Mouse (Mus musculus) MEL (cell line): ENCODE data around the gene Fgf12. TPM values are rescaled to one million over a fixed set of nuclear protein-coding genes. Genes with fewer than 3 reads are reported as not detected.
A peak's percentile ranks its signal among the peaks of the same experiment; 100 is the strongest.

Experiments
- DNase-seq: peaks from one replicate; pipeline ENCODE4 v3.0.0; 2011; ENCODE audit warnings: low read depth, low spot score
- H3K27ac ChIP-seq: 2 replicates; pipeline ENCODE4 v1.5.1; 2012; ENCODE audit warnings: low read depth, mild to moderate bottlenecking, control low read depth, low read length, moderate library complexity; ENCODE audit not compliant: control insufficient read depth
- H3K27me3 ChIP-seq, 2 experiments: fragments of 150-350 bp in 1 of 2; sonication (generic) in 1 of 2; 2 replicates each; pipeline ENCODE4 v1.6.1; 2012; ENCODE audit warnings: low read length in 2 of 2, mild to moderate bottlenecking in 2 of 2, improper control_type of control experiment in 1 of 2, moderate library complexity in 1 of 2; ENCODE audit not compliant: insufficient read depth in 2 of 2, control insufficient read depth in 1 of 2
- H3K36me3 ChIP-seq, 2 experiments: 2 replicates each; pipeline ENCODE4 v1.6.1; 2012 to 2014; ENCODE audit warnings: low read length in 2 of 2, improper control_type of control experiment in 1 of 2, inconsistent platforms in 1 of 2, mild to moderate bottlenecking in 1 of 2; ENCODE audit not compliant: insufficient read depth in 2 of 2, control insufficient read depth in 1 of 2
- H3K4me1 ChIP-seq, 2 experiments: fragments of 150-350 bp in 1 of 2; sonication (generic) in 1 of 2; 2 replicates each; pipeline ENCODE4 v1.6.1; 2012; ENCODE audit warnings: low read length in 2 of 2, improper control_type of control experiment in 1 of 2, mild to moderate bottlenecking in 1 of 2; ENCODE audit not compliant: insufficient read depth in 2 of 2, control insufficient read depth in 1 of 2
- H3K4me3 ChIP-seq, 2 experiments: fragments of 150-350 bp in 1 of 2; sonication (generic) in 1 of 2; 2 replicates each; pipeline ENCODE4 v1.5.1; 2012; ENCODE audit warnings: low read depth in 2 of 2, low read length in 2 of 2, mild to moderate bottlenecking in 2 of 2, moderate library complexity in 2 of 2, control low read depth in 1 of 2, improper control_type of control experiment in 1 of 2; ENCODE audit not compliant: control insufficient read depth in 1 of 2, insufficient read depth in 1 of 2
- H3K79me2 ChIP-seq: 2 replicates; pipeline ENCODE4 v1.6.1; 2012; ENCODE audit warnings: mild to moderate bottlenecking, low read length, moderate library complexity; ENCODE audit not compliant: control insufficient read depth, poor library complexity, insufficient read depth
- H3K9ac ChIP-seq: 2 replicates; pipeline ENCODE4 v1.6.1; 2012; ENCODE audit warnings: low read depth, mild to moderate bottlenecking, control low read depth, low read length, moderate library complexity; ENCODE audit not compliant: control insufficient read depth, poor library complexity, severe bottlenecking
- H3K9me3 ChIP-seq: fragments of 150-350 bp; sonication (generic); replicated peaks from 2 replicates; pipeline ENCODE4 v1.6.1; 2012; ENCODE audit warnings: mild to moderate bottlenecking, low read length, improper control_type of control experiment, moderate library complexity; ENCODE audit not compliant: insufficient read depth
- BHLHE40 ChIP-seq: IDR thresholded peaks from 2 replicates; pipeline ENCODE4 v1.6.1; 2012; ENCODE audit warnings: low read depth, mild to moderate bottlenecking, inconsistent platforms, low read length, improper control_type of control experiment, borderline replicate concordance
- CTCF ChIP-seq, 3 experiments: IDR thresholded peaks in 2 of 3; conservative IDR thresholded peaks in 1 of 3; 2 replicates each; pipeline ENCODE4 v1.5.1; 2011 to 2012; ENCODE audit warnings: low read length in 3 of 3, low read depth in 2 of 3, mild to moderate bottlenecking in 2 of 3, improper control_type of control experiment in 1 of 3, inconsistent platforms in 1 of 3, mixed read lengths in 1 of 3, moderate library complexity in 1 of 3; ENCODE audit not compliant: control insufficient read depth in 1 of 3, insufficient read depth in 1 of 3, poor library complexity in 1 of 3, severe bottlenecking in 1 of 3
- E2F4 ChIP-seq: IDR thresholded peaks from 2 replicates; pipeline ENCODE4 v1.6.1; 2011; ENCODE audit warnings: low read depth, low read length, improper control_type of control experiment, borderline replicate concordance
- GABPA ChIP-seq: IDR thresholded peaks from 2 replicates; pipeline ENCODE4 v1.6.1; 2012; ENCODE audit warnings: low read depth, mild to moderate bottlenecking, inconsistent platforms, low read length, improper control_type of control experiment, moderate library complexity
- JUND ChIP-seq: IDR thresholded peaks from 2 replicates; pipeline ENCODE4 v1.6.1; 2011; ENCODE audit warnings: low read depth, mild to moderate bottlenecking, improper control_type of control experiment, low read length
- KAT2A ChIP-seq: conservative IDR thresholded peaks from 2 replicates; pipeline ENCODE4 v1.6.1; 2012; ENCODE audit warnings: low read depth, low read length, improper control_type of control experiment, inconsistent platforms
- MAFK ChIP-seq: IDR thresholded peaks from 2 replicates; pipeline ENCODE4 v1.6.1; 2011; ENCODE audit warnings: low read depth, mild to moderate bottlenecking, low read length, improper control_type of control experiment, borderline replicate concordance
- MYC ChIP-seq: IDR thresholded peaks from 2 replicates; pipeline ENCODE4 v1.6.1; 2011; ENCODE audit warnings: low read depth, mild to moderate bottlenecking, low read length, improper control_type of control experiment, moderate library complexity
- NELFE ChIP-seq: IDR thresholded peaks from 2 replicates; pipeline ENCODE4 v1.6.1; 2011; ENCODE audit warnings: low read depth, low read length, improper control_type of control experiment
- POLR2AphosphoS5 ChIP-seq: IDR thresholded peaks from 2 replicates; pipeline ENCODE4 v1.6.1; 2012; ENCODE audit warnings: low read depth, borderline replicate concordance, mild to moderate bottlenecking, inconsistent platforms, low read length, moderate library complexity, mixed read lengths
- RAD21 ChIP-seq: IDR thresholded peaks from 2 replicates; pipeline ENCODE4 v1.6.1; 2011; ENCODE audit warnings: mild to moderate bottlenecking, low read depth, low read length, improper control_type of control experiment
- TAL1 ChIP-seq: IDR thresholded peaks from 2 replicates; pipeline ENCODE4 v1.6.1; 2012; ENCODE audit warnings: mild to moderate bottlenecking, inconsistent platforms, low read length, moderate library complexity, mixed read lengths
- TBP ChIP-seq: IDR thresholded peaks from 2 replicates; pipeline ENCODE4 v1.8.0; 2011; ENCODE audit warnings: low read depth, low read length, improper control_type of control experiment
- UBTF ChIP-seq: IDR thresholded peaks from 2 replicates; pipeline ENCODE4 v1.6.1; 2012; ENCODE audit warnings: low read depth, mild to moderate bottlenecking, inconsistent platforms, low read length, improper control_type of control experiment, moderate library complexity, borderline replicate concordance; ENCODE audit not compliant: insufficient read depth
- ZC3H11A ChIP-seq: IDR thresholded peaks from 2 replicates; pipeline ENCODE4 v1.6.1; 2012; ENCODE audit warnings: low read depth, mild to moderate bottlenecking, inconsistent platforms, low read length, improper control_type of control experiment
- ZMIZ1 ChIP-seq: IDR thresholded peaks from 2 replicates; pipeline ENCODE4 v1.6.1; 2012; ENCODE audit warnings: low read depth, mild to moderate bottlenecking, inconsistent platforms, low read length, improper control_type of control experiment, moderate library complexity
- polyA plus RNA-seq, 2 experiments: library from polyadenylated mRNA; stranded (reverse) in 1 of 2; unstranded in 1 of 2; fragments of >175 nt in 1 of 2; fragments of >200 nt in 1 of 2; gene quantifications; 2 replicates each; pipeline versions ENCODE4 v1.2.1 to v1.2.4; 2012; ENCODE audit warnings: low replicate concordance in 2 of 2, low read depth in 1 of 2; ENCODE audit not compliant: insufficient read length in 2 of 2, insufficient read depth in 1 of 2, missing spikeins in 1 of 2
- total RNA-seq: library from RNA; depleted of rRNA; stranded (reverse); fragments of 300-350 nt; gene quantifications from 2 replicates; pipeline ENCODE4 v1.2.3, GENCODE M21; 2012

The Fgf12 gene
- total and polyA plus RNA-seq, 3 experiments, result not detected

- Histone ChIP-seq H3K4me1 (no peaks in the 10 kb centered on the region), H3K79me2 (no peaks in the 10 kb centered on the region), H3K9ac (no peak overlapping the region), H3K36me3 (no peaks in the 10 kb centered on the region), H3K27ac (no peak overlapping the region), H3K9me3 (no peaks in the 10 kb centered on the region), H3K27me3 (no peaks in the 10 kb centered on the region), H3K4me3 (no peak overlapping the region)
- DNase-seq, result no peak
- TF ChIP-seq MAFK, result no peak
- TF ChIP-seq CTCF (IDR thresholded peaks at IDR 0.05 in 2 of 3, conservative IDR thresholded peaks at IDR 0.05 in 1 of 3; ENCODE audit: control insufficient read depth in 1 of 3, insufficient read depth in 1 of 3, low read depth in 2 of 3, low read length in 3 of 3, poor library complexity in 1 of 3, severe bottlenecking in 1 of 3), result 0 out of 6 replicates have a peak, but pooled peaks of 1 of the 3 experiments have one; percentile 6
These were observed 17.4 kb upstream of the Fgf12 start for GRCm38 (mm10) chr16:28770276-28770675.

DNA sequence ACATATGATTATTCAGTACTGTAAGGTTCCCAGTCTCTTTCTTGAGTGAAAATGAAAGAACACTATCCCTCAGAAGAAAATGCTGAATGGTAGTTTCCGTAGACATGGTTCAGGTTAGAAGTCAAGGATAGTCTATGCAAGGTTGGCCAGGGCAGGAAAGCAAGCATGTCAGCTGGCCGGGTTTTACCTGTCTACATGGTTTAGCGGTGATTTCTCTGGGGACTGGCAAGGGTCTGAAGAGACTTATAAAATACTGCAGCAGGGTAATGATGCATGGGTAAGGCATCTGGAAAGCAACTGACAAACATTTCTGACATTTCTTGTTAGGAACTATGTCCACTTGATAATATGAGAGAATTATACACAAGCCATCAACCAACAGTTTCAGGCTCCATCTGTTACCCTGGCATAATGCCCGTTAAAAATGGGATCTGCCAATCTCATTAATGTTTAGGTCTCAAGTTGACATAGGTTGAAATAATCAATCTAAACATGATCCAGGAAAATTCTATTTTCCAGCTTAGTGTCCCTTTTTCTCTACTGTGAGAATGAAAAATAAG lies 8.6 kb upstream of the Fgf12 start:
- TF ChIP-seq TAL1 (no peak), POLR2AphosphoS5 (no peak), ZC3H11A (no peak), E2F4 (no peak), ZMIZ1 (no peak), RAD21 (no peak), UBTF (no peak), BHLHE40 (no peak), KAT2A (no peak), JUND (no peak), CTCF (IDR thresholded peaks at IDR 0.05 in 2 of 3, conservative IDR thresholded peaks at IDR 0.05 in 1 of 3; ENCODE audit: control insufficient read depth in 1 of 3, insufficient read depth in 1 of 3, low read depth in 2 of 3, low read length in 3 of 3, poor library complexity in 1 of 3, severe bottlenecking in 1 of 3) (no peak), GABPA (no peak), MYC (no peak), TBP (no peak), NELFE (no peak)
- no peaks in the 10 kb centered on the region for H3K9me3 ChIP-seq
- H3K4me3 ChIP-seq, result no peak overlapping the region
- no peaks in the 10 kb centered on the region for H3K79me2 ChIP-seq
- H3K4me1 ChIP-seq, result no peaks in the 10 kb centered on the region
- H3K36me3 ChIP-seq, result no peaks in the 10 kb centered on the region
- H3K27me3 ChIP-seq, result no peaks in the 10 kb centered on the region
- no peak overlapping the region for H3K9ac ChIP-seq
- no peak for DNase-seq
- no peak overlapping the region for H3K27ac ChIP-seq
